Mouse (Mus musculus) embryo, embryonic 9.5 days (tissue): ENCODE results near the gene Zc3hav1.
"Not testable (repeated sequence)": the region's sequence is repeated elsewhere in the genome, so short reads cannot be mapped to it uniquely, and the experiment has no call there.

Source experiments
- DNase-seq: peaks from one replicate; pipeline ENCODE4 v3.0.0-alpha.2; 2017; ENCODE audit errors: extremely low spot score

The Zc3hav1 gene

DNA sequence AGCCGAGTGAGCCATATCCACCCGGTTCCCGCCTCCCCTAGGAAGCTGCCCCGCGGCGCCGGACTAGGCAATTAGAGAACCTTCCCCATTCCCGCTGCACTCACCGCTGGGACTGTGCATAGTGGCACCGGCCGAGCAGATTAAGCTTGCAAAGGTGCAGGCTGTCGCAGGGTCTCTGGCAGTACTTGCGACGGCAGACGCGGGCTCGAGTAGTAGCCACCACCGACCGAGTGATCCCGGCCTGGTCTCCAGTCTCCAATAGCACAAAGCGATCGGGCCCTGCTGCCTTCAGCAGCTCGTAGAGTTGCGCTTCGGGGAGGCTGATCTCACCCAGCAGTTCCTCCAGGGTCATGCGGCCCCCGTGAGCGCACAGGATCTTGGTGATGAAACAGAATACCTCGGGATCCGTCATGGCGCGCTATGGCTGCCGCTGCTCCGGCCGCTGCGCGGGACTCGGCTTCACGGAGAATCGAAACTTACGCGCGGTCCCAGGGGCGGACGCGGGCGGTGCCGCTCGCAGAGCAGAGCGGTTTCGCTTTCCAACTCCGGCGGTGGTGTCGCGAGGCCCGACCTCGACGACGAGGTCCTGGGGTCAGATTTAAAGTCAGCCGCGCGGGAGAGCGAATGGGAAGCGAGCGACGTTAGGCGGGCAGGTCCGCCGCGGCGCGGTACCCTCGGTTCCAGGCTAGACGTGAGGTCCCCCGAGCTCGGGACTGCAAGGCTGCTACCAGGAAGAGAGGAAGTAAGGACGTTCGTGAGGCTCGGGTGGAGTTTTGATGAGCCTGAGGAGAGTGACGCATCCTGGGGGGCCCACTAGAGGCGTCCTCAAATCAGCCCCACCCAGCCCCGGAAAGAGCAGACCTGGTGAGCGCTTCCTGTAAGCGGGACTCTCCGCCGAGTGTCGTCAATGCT lies at the start of gene Zc3hav1:
Zc3hav1 (minus strand) TSS at position 793 of the 912 bp plus-strand sequence.
- peak; percentile 69 for DNase-seq

DNA sequence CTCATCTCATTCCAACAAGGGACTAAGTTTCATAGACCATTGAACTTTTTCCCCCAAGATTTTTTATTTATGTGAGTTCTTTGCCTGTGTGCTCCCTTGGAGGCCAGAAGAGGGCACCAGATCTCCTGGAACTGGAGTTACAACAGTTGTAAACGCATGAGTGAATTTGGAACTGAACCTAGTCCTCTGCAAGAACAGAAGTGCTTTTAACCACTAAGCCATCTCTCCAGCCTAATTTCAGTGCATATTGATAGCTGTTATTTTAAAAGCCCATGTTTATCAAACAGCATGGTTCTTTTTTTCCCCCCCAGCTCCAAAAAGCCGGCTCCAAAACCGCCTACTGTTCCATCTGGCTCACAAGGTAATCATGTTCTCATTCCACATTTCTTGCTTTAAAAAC lies 35.3 kb upstream of the Zc3hav1 start:
- no peak for DNase-seq

DNA sequence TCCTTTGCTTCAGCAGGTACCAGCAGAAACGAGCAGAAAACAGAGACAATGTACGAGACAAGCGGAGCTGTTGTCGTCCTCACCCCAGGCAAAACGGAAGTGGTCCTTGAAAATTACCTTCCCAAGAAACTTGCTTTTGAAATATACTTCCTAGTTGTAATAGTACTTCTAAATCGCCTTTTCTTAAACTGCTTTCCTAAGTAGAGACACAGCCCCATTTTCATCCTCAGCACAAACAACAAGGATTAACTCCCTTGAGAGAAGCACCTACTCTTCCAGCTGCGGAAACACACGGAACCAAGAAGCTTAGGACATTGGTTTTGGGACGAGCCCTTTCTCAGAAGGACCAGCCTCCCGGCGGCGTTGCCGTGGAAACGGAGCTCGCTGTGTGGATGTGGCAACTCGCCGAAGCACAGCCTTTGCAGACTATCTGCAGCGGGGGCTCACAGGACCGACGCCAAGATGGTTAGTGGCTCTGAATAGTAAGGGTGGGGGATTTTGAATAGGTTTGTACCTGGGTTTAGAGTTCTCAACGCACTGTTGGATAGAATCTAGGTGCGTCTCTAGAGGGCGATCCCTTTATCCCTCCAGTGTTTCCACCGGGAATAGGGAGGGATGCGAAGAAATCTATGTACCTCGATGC lies 26.8 kb upstream of the Zc3hav1 start, which contains the start of gene Ttc26:
Ttc26 (plus strand) TSS at position 341 of the 643 bp plus-strand sequence.
- peak; percentile 88 for DNase-seq

DNA sequence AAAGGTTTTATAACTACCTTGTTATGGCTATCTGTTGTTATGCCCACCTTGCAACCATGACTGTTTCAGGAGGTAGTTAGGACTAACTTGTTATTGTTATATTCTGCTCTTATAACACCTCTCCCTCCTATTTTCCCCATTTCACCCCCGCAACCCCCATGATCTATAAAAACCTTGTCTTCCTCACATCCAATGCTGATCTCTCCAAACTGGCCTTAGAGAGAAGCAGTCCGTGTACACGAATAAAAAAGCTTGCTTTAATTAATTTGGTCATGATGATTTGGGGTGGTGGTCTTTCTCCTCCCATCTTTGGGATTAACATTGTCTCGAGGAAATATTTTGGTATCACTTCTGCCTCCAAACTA lies 26.3 kb upstream of the Zc3hav1 start:
- no peak for DNase-seq

DNA sequence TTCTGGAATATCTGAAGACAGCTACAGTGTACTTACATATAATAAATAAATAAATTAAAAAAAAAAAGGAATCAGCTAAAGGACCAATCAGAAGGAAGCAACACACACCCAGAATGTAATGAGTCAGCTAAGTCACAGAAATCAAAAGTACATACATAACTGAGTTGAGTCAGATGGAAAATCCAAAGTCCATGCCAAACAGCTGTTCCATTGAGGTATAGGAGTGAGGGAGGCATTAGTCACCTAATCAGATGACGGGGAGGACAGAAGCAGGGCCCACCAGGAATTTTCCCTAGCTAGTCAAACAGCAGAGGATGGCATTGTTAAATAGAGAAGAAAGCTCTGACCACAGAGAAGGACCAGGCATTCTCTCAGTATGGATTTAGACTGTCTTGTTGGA lies 19.9 kb upstream of the Zc3hav1 start:
- no peak for DNase-seq

DNA sequence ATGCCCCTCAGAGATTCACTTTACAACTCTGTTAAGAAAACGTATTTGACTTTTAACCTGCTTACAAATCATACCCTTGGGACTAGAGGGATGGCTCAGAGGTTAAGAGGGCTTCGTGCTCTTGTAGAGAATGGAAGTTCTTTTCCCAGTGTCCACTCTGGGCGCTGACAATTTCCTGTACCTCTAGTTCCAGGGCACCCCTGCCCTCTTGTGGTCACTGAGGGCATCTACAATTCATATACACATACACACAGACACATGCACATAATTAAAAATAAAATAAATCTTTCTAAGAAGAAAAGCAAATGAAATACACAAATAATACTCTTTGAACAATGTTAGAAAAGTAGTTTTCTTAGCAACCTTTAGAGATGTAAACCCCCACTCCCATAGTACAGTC lies 15.5 kb upstream of the Zc3hav1 start:
- DNase-seq: no peak

DNA sequence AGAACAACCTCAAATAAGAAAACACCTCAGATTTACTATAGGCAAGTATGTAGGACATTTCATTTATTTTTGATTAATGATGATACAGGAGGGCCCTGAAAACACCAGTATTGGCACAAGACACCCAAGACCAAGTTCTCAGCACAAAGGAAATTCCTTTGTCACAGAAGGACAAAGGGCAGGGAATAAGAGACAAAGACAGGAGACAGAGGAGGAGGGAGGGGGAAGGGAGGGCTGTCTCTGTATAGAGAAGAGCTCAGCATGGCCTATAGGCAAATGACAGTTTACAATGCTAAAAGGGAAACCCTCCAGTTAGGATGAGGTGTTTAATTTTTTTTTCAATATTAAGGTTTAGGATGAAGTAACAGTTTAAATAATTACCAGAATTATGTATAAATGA lies 9.7 kb upstream of the Zc3hav1 start:
- DNase-seq: no peak

DNA sequence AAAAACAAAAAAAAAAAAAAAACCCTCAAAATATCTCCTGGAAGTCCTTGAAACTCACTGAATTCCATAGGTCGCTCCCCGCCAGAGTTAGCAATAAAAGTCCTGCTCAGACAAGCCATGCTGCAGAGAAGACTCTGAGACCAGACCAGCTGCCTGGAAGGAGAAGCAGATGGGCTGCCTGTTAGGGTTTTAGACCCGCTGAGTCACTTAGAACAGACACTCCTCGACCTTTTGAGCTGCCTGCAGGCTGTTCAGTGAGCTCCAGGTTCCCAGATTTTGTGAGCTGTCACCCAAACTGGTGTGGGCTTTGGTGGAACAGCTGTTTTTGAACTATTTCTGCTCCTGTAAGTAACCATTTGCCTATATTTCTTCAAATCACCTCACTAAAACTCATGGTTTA lies 9.0 kb upstream of the Zc3hav1 start:
- DNase-seq: no peak

DNA sequence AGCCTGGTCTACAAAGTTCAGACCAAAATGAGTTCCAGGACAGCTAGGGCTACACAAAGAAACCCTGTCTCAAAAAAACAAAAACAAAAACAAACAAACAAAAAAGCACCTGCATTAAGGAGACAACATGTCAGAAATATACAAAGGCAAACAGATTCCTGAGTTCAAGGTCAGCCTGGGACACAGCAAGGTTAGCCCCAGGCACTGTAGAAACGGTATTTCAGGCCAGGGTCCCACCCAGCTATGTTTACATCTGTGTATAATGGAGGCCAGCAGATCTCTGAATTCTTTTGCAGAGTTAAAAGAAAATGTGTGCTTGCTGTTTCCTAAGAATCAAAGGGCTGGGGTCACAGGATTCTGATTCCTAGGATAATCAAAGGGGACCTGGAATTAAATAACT lies 7.5 kb upstream of the Zc3hav1 start:
- DNase-seq: no peak

DNA sequence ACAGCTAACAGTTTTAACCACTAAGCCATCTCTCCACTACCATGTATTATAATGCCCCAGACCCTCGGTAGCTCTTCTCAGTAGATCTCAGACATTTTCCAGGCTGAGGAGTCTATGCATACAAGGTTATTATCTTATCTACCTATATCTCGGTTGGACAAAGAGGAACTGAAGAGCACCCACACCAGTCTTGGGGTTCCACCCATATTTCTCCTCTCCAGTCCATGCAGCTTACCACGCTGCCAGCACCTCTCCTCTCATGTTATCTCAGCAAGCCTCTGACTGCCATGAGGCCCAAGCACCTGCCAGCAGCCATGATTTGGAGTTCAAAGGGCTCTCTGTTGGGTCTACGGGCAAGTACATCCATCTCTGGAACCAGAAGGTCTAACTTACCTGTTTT lies 6.7 kb upstream of the Zc3hav1 start:
- DNase-seq: no peak

DNA sequence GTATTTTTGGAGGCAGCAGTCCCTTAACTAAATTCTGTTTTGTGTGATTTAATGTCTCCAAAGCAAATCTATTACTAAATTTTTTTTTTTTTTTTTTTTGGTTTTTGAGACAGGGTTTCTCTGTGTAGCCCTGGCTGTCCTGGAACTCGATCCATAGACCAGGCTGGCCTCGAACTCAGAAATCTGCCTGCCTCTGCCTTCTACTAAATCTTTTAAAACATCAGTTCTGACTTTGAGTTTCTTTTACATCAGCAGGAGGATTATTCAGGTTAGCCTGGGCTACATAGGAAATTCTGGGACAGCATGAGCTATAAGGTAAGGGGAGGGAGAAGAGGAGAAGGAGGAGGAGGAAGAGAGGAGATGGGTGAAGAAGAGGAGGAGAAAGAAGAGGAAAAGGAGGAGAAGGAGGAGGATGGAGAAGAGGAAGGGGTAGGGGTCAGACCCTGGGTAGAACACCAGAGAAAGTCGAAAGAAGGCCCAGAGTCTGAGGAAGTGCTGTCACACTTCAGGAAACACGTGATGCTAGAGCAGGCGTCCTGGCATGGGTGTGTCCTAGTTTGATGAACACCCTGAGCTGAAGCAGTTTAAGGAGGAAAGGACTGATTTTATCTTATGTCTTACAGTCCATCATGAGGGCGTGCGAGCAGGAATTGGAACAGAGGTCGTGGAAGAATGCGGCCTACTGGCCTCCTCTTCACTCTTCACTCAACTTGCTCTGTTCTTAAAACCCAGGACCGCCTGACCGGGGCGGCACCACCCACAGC lies 5.5 kb upstream of the Zc3hav1 start:
- DNase-seq: no peak

DNA sequence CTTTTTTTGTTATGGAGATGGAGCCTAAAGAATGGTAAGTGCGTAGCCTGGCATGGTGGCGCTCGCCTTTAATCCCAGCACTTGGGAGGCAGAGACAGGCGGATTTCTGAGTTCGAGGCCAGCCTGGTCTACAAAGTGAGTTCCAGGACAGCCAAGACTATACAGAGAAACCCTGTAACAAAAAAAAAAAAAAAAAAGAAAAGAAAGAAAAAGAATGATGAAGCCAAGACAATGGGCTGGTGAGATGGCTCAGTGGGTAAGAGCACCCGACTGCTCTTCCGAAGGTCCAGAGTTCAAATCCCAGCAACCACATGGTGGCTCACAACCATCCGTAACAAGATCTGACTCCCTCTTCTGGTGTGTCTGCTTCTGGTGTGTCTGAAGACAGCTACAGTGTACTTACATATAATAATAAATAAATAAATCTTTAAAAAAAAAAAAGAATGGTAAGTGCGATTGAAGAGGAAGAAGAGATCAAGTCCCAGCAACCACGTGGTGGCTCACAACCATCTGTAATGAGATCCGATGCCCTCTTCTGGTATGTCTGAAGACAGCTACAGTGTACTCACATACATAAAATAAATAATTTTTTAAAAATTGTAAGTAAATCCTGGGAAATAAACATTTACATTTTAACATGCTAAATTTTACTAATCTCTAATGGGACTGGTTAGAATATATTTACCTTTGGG lies 4.8 kb upstream of the Zc3hav1 start:
- DNase-seq: not testable (repeated sequence)

DNA sequence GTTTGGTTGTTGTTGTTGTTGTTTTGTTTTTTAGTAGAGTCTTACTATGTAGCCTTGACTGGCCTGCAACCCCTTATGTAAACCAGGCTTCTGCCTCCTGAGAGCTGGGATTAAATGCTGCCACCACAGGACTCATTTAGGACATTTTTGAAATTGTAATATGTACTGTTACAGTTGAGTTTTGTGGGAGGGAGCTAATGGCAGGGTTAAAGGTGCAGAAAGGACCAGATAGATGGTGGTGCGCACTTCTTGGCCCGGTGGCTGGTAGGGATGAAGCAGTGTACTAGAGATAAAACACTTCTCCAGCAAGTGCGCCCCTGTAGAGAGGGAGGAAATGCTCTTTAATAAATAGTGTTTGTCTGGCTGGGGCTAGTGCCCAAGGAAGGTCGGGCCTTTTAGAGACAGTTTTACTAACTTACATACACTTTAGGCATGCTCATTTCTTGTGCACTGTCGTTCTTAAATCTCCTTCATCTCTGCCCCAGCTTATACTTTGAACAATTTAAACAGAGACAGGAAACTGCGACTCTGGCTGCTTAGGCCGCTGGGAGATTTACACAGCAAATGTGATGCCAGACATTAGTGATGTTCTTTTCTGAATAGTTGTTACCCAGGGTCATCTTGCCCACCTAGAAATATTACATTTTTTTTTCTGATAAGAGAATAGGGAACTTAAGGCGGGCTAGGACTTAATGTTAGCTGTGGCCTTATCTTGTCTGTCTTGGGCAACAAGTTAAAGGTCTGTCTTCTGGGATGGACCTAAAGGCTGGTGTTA lies 4.0 kb upstream of the Zc3hav1 start:
- DNase-seq: no peak

DNA sequence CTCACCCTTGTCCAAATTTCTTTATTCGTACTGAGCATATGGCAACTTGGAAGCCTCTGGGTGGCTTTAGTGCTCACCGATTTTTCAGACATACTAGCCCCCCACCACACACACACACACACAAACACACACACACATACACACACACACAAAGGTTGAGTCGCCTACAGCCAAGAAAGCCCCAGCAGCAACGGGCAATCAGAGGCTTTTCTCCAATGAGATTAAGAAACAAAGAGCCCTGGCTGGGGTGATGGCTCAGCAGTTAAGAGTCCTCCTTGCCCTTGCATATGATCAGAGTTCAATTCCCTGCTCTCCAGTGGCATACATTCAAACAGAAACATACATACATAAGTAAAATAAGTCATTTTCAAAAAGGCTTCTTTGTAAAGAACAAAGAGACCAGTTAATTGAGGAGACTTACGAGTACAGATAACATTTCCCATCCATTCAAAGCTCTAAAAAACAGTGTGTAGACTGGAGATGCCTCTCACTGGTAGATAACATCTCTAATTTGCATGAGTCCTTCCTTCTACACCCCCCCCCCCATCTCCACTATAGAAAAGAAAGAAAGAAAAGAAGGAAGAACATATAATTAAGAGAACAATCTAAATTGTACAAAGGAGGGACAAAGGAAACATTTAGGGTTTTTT lies 3.3 kb upstream of the Zc3hav1 start:
- no peak for DNase-seq

DNA sequence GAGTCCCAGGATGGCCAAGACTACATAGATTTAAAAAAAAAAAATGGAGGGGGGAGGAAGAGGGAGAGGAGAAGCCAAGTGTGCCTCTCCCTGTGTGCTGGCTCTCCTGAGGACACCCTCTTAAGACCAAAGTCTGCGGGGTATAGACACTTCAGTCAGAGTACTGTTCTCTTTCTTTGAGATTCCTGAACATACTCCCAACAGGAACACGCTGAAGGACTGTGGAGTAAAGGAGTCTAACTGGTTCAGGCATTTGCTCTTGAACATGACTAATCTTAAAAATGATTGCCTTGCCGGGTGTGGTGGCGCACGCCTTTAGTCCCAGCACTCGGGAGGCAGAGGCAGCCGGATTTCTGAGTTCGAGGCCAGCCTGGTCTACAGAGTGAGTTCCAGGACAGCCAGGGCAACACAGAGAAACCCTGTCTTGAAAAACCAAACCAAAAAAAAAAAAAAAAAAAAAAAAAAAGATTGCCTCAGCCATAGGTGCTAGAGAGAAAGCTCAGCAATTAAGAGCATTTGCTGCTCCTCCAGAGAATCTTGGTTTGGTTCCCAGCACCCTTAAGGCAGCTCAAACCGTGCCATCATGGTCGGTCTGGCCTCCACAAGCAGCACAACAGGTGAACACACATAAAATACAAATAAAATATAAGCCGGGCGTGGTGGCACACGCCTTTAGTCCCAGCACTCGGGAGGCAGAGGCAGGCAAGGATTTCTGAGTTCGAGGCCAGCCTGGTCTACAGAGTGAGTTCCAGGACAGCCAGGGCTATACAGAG lies 2.4 kb upstream of the Zc3hav1 start:
- not testable (repeated sequence) for DNase-seq

DNA sequence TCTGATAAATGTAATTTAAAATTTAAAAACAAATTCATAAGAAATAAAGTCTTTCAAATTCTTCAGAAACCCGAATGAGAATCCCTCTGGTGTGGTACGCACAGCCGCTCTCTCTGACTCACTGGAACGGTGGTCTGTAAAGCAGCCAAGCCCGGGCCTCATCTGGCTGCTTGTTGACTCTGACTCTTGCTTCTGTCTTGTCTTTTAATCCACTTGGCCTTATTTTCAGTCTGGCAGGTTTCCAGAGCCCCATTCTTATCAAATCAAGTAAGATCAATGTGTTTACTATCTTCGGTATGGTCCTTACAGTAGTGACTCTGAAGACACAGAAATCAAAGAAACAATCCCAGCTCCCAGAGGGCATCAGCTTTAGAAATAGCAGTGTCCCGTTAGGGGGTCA lies 1.5 kb upstream of the Zc3hav1 start:
- DNase-seq: peak; percentile 17

DNA sequence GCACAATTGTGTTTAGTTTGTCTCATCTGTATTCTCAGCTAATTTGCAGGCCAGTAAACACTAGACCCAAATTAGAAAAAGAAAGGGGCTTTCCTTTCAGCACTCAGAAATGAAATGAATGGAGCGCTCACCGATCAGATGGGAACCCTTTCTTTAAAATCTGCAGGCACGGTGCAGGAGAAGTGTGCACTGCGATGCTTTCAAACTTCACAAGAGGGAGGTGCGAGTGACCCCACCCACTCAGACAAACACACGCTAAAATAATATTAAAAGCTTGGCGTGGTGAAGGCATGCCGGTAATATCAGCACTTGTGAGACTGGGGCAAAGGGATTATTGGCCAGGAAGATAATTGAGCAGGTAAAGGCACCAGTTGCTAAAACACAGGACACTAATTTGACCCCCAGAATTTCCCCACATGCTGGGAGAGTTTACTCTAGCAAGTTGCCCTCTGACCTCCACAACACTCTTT lies 986 bp upstream of the Zc3hav1 start:
- DNase-seq: peak; percentile 23

DNA sequence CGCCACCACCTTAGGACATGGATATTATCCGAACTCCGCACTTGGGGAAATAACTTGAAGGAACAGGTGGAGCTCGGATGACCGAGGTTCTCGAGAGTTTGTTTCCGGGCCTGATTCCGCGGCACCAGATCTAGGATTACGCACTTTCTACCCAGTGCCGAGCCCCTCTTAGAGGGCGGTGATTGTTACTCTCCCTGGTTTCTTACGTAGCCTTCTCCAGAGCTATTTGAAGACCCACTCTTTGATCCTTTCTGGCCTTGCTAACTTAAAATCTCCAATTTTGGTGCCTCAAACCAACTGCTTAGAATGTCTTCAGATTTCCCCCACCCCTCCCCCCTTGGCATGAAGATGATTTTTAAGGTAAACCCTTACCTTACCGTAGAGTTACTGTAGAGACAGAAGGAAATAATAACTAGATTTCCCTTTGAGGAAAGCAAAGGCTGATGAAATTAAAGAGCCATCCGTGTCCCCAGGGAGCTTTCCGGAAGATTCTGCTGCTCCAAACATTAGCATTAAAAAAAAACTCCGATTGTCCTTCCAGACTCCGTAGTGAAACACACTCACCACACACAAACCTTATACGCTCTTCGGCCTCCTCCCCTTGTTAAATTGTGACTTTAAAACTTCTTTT lies 435 bp upstream of the Zc3hav1 start:
- DNase-seq: peak; percentile 25

DNA sequence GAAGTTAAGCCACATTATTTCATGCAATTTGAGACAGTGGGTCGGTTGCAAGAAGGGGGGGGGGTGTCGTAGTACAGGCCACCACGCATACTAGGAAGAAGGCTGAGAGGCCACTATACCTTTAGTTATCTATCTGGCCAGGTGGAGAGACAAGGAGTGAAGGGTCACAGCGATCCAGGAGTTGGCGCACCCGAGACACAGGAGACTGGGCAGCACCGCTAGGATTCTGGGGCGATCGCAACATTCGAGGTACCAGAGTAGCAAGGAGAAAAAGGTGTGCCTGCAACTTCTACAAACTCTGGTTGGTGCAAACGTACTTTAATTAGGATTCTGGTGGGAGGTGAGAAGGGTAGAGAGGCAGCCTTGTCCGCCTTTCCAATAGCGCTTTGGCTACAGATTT lies 1.2 kb downstream of the Zc3hav1 start:
- DNase-seq: peak; percentile 19
